Mouse (Mus musculus): ENCODE measurements around the gene Cav2. TPM values are rescaled to one million over a fixed set of nuclear protein-coding genes. Genes with fewer than 3 reads are reported as not detected.
A peak's percentile ranks its signal among the peaks of the same experiment; 100 is the strongest.

Cav2 gene
- polyA plus RNA-seq, 1 experiment from 2014 or later, result 40.5 TPM

GRCm38 (mm10) chr6:17305954-17306601 lies 25.1 kb downstream of the Cav2 start, which contains the start of gene Cav1:
Gene Cav1, plus strand, starts transcription at chr6:17306335.
- peak within 1 kb of the TSS; percentile 66 for H3K9ac ChIP-seq (ENCODE audit: low read depth, low read length)
- peak within 1 kb of the TSS; percentile 68 for H3K27ac ChIP-seq (replicated peaks; ENCODE audit: low read depth, low read length)
- H3K9me3 ChIP-seq (ENCODE audit: control insufficient read depth, low read length), result no peaks in the 10 kb centered on the region
- peaks cover 14% of the 10 kb centered on the region for H3K4me1 ChIP-seq (ENCODE audit: control insufficient read depth, insufficient read depth, low read length)
- peak; percentile 84 for ATAC-seq (ENCODE audit: low read depth)
- no peaks in the 10 kb centered on the region for H3K36me3 ChIP-seq (ENCODE audit: control insufficient read depth, insufficient read depth, low read length)
- peak within 1 kb of the TSS; percentile 97 for H3K4me2 ChIP-seq (ENCODE audit: low read depth, low read length)
- H3K27me3 ChIP-seq (replicated peaks; ENCODE audit: control insufficient read depth, insufficient read depth, low read length), result peaks cover 17% of the 10 kb centered on the region
- DNase-seq (ENCODE audit: low spot score), result peak; percentile 90
- WGBS, result under 1% methylated on average over 25 of the region's 26 CpGs
- H3K4me3 ChIP-seq (ENCODE audit: low read depth, low read length), result peak within 1 kb of the TSS; percentile 56

GRCm38 (mm10) chr6:17306602-17307325 lies 25.8 kb downstream of the Cav2 start:
- H3K9ac ChIP-seq (ENCODE audit: low read depth, low read length), result peak overlapping the region; percentile 66
- peak; percentile 37; the same call in 1 of the 2 replicates for ATAC-seq (ENCODE audit: low read depth)
- peaks cover 14% of the 10 kb centered on the region for H3K4me1 ChIP-seq (ENCODE audit: control insufficient read depth, insufficient read depth, low read length)
- no peaks in the 10 kb centered on the region for H3K9me3 ChIP-seq (ENCODE audit: control insufficient read depth, low read length)
- WGBS, result 2% methylated on average over 15 of the region's 19 CpGs
- DNase-seq (ENCODE audit: low spot score), result no peak
- H3K27ac ChIP-seq (replicated peaks; ENCODE audit: low read depth, low read length), result peak overlapping the region; percentile 68
- peak overlapping the region; percentile 97 for H3K4me2 ChIP-seq (ENCODE audit: low read depth, low read length)
- peak overlapping the region; percentile 56 for H3K4me3 ChIP-seq (ENCODE audit: low read depth, low read length)
- H3K36me3 ChIP-seq (ENCODE audit: control insufficient read depth, insufficient read depth, low read length), result no peaks in the 10 kb centered on the region
- H3K27me3 ChIP-seq (replicated peaks; ENCODE audit: control insufficient read depth, insufficient read depth, low read length), result peaks cover 17% of the 10 kb centered on the region

- Histone ChIP-seq H3K36me3 (ENCODE audit: control insufficient read depth, insufficient read depth, low read length) (no peaks in the 10 kb centered on the region), H3K9me3 (ENCODE audit: control insufficient read depth, low read length) (no peaks in the 10 kb centered on the region), H3K4me1 (ENCODE audit: control insufficient read depth, insufficient read depth, low read length) (peaks cover 14% of the 10 kb centered on the region), H3K4me3 (ENCODE audit: low read depth, low read length) (peak overlapping the region; percentile 56), H3K27ac (replicated peaks; ENCODE audit: low read depth, low read length) (no peak overlapping the region), H3K27me3 (replicated peaks; ENCODE audit: control insufficient read depth, insufficient read depth, low read length) (peaks cover 17% of the 10 kb centered on the region), H3K4me2 (ENCODE audit: low read depth, low read length) (peak overlapping the region; percentile 97), H3K9ac (ENCODE audit: low read depth, low read length) (peak overlapping the region; percentile 66)
- ATAC-seq (ENCODE audit: low read depth) (peak; percentile 87), DNase-seq (ENCODE audit: low spot score) (peak; percentile 59)
- WGBS, result 3% methylated on average over 20 of the region's 31 CpGs
Observed at GRCm38 (mm10) chr6:17307461-17308115, 26.6 kb downstream of the Cav2 start.

- H3K9ac ChIP-seq (ENCODE audit: low read depth, low read length), result no peak overlapping the region; the same call in 1 of the 2 replicates
Observed at GRCm38 (mm10) chr6:17308661-17309060, 27.7 kb downstream of the Cav2 start.

GRCm38 (mm10) chr6:17309260-17309659 lies 28.3 kb downstream of the Cav2 start:
- Histone ChIP-seq H3K4me3 (ENCODE audit: low read depth, low read length) (0 out of 2 replicates have a peak overlapping the region, but pooled peaks have one; percentile 7), H3K4me1 (ENCODE audit: control insufficient read depth, insufficient read depth, low read length) (peaks cover 14% of the 10 kb centered on the region), H3K9me3 (ENCODE audit: control insufficient read depth, low read length) (no peaks in the 10 kb centered on the region), H3K27me3 (replicated peaks; ENCODE audit: control insufficient read depth, insufficient read depth, low read length) (peaks cover 17% of the 10 kb centered on the region), H3K9ac (ENCODE audit: low read depth, low read length) (no peak overlapping the region), H3K4me2 (ENCODE audit: low read depth, low read length) (peak overlapping the region; percentile 97; the same call in 1 of the 2 replicates), H3K36me3 (ENCODE audit: control insufficient read depth, insufficient read depth, low read length) (no peaks in the 10 kb centered on the region), H3K27ac (replicated peaks; ENCODE audit: low read depth, low read length) (no peak overlapping the region)
- WGBS, result 63% methylated on average over 2 of the region's 2 CpGs
- ATAC-seq (ENCODE audit: low read depth) (no peak), DNase-seq (ENCODE audit: low spot score) (no peak)

More at GRCm38 (mm10) chr6:17308661-17309060, 27.7 kb downstream of the Cav2 start:
- peak overlapping the region; percentile 7; the same call in 1 of the 2 replicates for H3K4me3 ChIP-seq (ENCODE audit: low read depth, low read length)
- no peak for DNase-seq (ENCODE audit: low spot score)
- H3K27ac ChIP-seq (replicated peaks; ENCODE audit: low read depth, low read length), result no peak overlapping the region
- 29% methylated on average over 2 of the region's 2 CpGs for WGBS
- ATAC-seq (ENCODE audit: low read depth), result no peak
- H3K36me3 ChIP-seq (ENCODE audit: control insufficient read depth, insufficient read depth, low read length), result no peaks in the 10 kb centered on the region
- peak overlapping the region; percentile 97 for H3K4me2 ChIP-seq (ENCODE audit: low read depth, low read length)
- no peaks in the 10 kb centered on the region for H3K9me3 ChIP-seq (ENCODE audit: control insufficient read depth, low read length)
- H3K27me3 ChIP-seq (replicated peaks; ENCODE audit: control insufficient read depth, insufficient read depth, low read length), result peaks cover 17% of the 10 kb centered on the region
- H3K4me1 ChIP-seq (ENCODE audit: control insufficient read depth, insufficient read depth, low read length), result peaks cover 14% of the 10 kb centered on the region

- no peak for DNase-seq (ENCODE audit: low spot score)
- no peaks in the 10 kb centered on the region for H3K9me3 ChIP-seq (ENCODE audit: control insufficient read depth, low read length)
- H3K27me3 ChIP-seq (replicated peaks; ENCODE audit: control insufficient read depth, insufficient read depth, low read length), result no peaks in the 10 kb centered on the region
- no peak overlapping the region for H3K4me2 ChIP-seq (ENCODE audit: low read depth, low read length)
- no peak overlapping the region for H3K9ac ChIP-seq (ENCODE audit: low read depth, low read length)
- no peaks in the 10 kb centered on the region for H3K36me3 ChIP-seq (ENCODE audit: control insufficient read depth, insufficient read depth, low read length)
- no peak overlapping the region for H3K27ac ChIP-seq (replicated peaks; ENCODE audit: low read depth, low read length)
- WGBS, result 87% methylated on average over 2 of the region's 2 CpGs
- no peak overlapping the region for H3K4me3 ChIP-seq (ENCODE audit: low read depth, low read length)
- ATAC-seq (ENCODE audit: low read depth), result no peak
- H3K4me1 ChIP-seq (ENCODE audit: control insufficient read depth, insufficient read depth, low read length), result no peaks in the 10 kb centered on the region
Observed at GRCm38 (mm10) chr6:17314241-17314640, 33.3 kb downstream of the Cav2 start.

- Histone ChIP-seq H3K27me3 (replicated peaks; ENCODE audit: control insufficient read depth, insufficient read depth, low read length) (no peaks in the 10 kb centered on the region), H3K9ac (ENCODE audit: low read depth, low read length) (no peak overlapping the region), H3K27ac (replicated peaks; ENCODE audit: low read depth, low read length) (no peak overlapping the region), H3K4me3 (ENCODE audit: low read depth, low read length) (no peak overlapping the region), H3K9me3 (ENCODE audit: control insufficient read depth, low read length) (no peaks in the 10 kb centered on the region), H3K36me3 (ENCODE audit: control insufficient read depth, insufficient read depth, low read length) (no peaks in the 10 kb centered on the region), H3K4me2 (ENCODE audit: low read depth, low read length) (no peak overlapping the region), H3K4me1 (ENCODE audit: control insufficient read depth, insufficient read depth, low read length) (no peaks in the 10 kb centered on the region)
- 76% methylated on average over 5 of the region's 5 CpGs for WGBS
- DNase-seq (ENCODE audit: low spot score), result no peak
- ATAC-seq (ENCODE audit: low read depth), result no peak
Observed at GRCm38 (mm10) chr6:17314659-17315616, 34.0 kb downstream of the Cav2 start.
